Mouse (Mus musculus) spleen, adult 2 months (tissue): ENCODE data around the gene Fhit. TPM values are rescaled to one million over a fixed set of nuclear protein-coding genes. Genes with fewer than 3 reads are reported as not detected.

ENCODE experiments used
- DNase-seq, 2 experiments: peaks; one replicate each; pipeline versions ENCODE4 v3.0.0 to v3.0.0-alpha.2; 2012 to 2021; ENCODE audit warnings: low spot score in 2 of 2, low read depth in 1 of 2
- H3K27ac ChIP-seq: fragments of 200-500 bp; 2 replicates; pipeline ENCODE4 v1.5.1; 2012; ENCODE audit warnings: low read length, inconsistent platforms; ENCODE audit not compliant: insufficient read depth
- H3K27me3 ChIP-seq: fragments of 200-500 bp; 2 replicates; pipeline ENCODE4 v1.6.1; 2012; ENCODE audit warnings: mild to moderate bottlenecking, moderate library complexity, low read length, inconsistent platforms; ENCODE audit not compliant: control insufficient read depth, insufficient read depth
- H3K36me3 ChIP-seq: fragments of 200-500 bp; 2 replicates; pipeline ENCODE4 v1.6.1; 2012; ENCODE audit warnings: mild to moderate bottlenecking, low read length, inconsistent platforms; ENCODE audit not compliant: control insufficient read depth, insufficient read depth
- H3K4me1 ChIP-seq: fragments of 200-500 bp; 2 replicates; pipeline ENCODE4 v1.6.1; 2011; ENCODE audit warnings: inconsistent platforms; ENCODE audit not compliant: control insufficient read depth, insufficient read depth, insufficient read length
- H3K4me3 ChIP-seq: fragments of 200-500 bp; 2 replicates; pipeline ENCODE4 v1.5.1; 2011; ENCODE audit warnings: mild to moderate bottlenecking, inconsistent platforms; ENCODE audit not compliant: insufficient read depth, insufficient read length; ENCODE audit errors: extremely low read depth
- CTCF ChIP-seq: fragments of 200-500 bp; IDR thresholded peaks from 2 replicates; pipeline ENCODE4 v1.5.1; 2011; ENCODE audit warnings: mild to moderate bottlenecking, inconsistent platforms; ENCODE audit not compliant: insufficient read depth, insufficient read length, insufficient replicate concordance; ENCODE audit errors: extremely low read depth
- POLR2A ChIP-seq: fragments of 200-500 bp; IDR thresholded peaks from 2 replicates; pipeline ENCODE4 v1.6.1; 2011; ENCODE audit warnings: low read depth, low read length, inconsistent platforms
- WGBS: fragments of 180-500 bp; shearing (Covaris S2); methylation state at CpG from one replicate; pipeline ENCODE4 v1.1.7; 2018; 5-methylcytosine and 5-hydroxymethylcytosine counted together
- polyA plus RNA-seq: library from polyadenylated mRNA; depleted of rRNA; stranded (reverse); fragments of >200 nt; gene quantifications from 2 replicates; pipeline ENCODE4 v1.2.3, GENCODE M21; 2012

Fhit gene
- polyA plus RNA-seq, 1 experiment = 2.0 TPM

- no peaks in the 10 kb centered on the region for H3K36me3 ChIP-seq
- no peak overlapping the region for H3K27ac ChIP-seq
- DNase-seq = no peak
- H3K4me1 ChIP-seq = peaks cover 3% of the 10 kb centered on the region; the same call in 1 of the 2 replicates
- no peaks in the 10 kb centered on the region for H3K27me3 ChIP-seq
- 21% methylated on average over 2 of the region's 2 CpGs for WGBS
- H3K4me3 ChIP-seq = no peak overlapping the region
- TF ChIP-seq CTCF = no peak
- TF ChIP-seq POLR2A = no peak
These were observed 635.0 kb downstream of the Fhit start for GRCm38 (mm10) chr14:10526800-10527199.

GRCm38 (mm10) chr14:10525786-10526185 lies 636.0 kb downstream of the Fhit start:
- Histone ChIP-seq H3K4me3 (no peak overlapping the region), H3K27ac (no peak overlapping the region), H3K27me3 (no peaks in the 10 kb centered on the region), H3K4me1 (peaks cover 3% of the 10 kb centered on the region; the same call in 1 of the 2 replicates), H3K36me3 (no peaks in the 10 kb centered on the region)
- TF ChIP-seq CTCF (no peak), POLR2A (no peak)
- 85% methylated on average over 4 of the region's 4 CpGs for WGBS
- DNase-seq = no peak

GRCm38 (mm10) chr14:10514026-10514425 lies 647.8 kb downstream of the Fhit start:
- TF ChIP-seq CTCF (no peak), POLR2A (no peak)
- Histone ChIP-seq H3K4me3 (no peak overlapping the region), H3K27ac (no peak overlapping the region), H3K27me3 (no peaks in the 10 kb centered on the region), H3K4me1 (no peaks in the 10 kb centered on the region), H3K36me3 (no peaks in the 10 kb centered on the region)
- no peak for DNase-seq

- Histone ChIP-seq H3K4me1 (no peaks in the 10 kb centered on the region), H3K27ac (no peak overlapping the region), H3K27me3 (no peaks in the 10 kb centered on the region), H3K36me3 (no peaks in the 10 kb centered on the region), H3K4me3 (no peak overlapping the region)
- TF ChIP-seq POLR2A (no peak), CTCF (no peak)
- DNase-seq = no peak
These were observed 652.6 kb downstream of the Fhit start for GRCm38 (mm10) chr14:10509252-10509651.

GRCm38 (mm10) chr14:10507560-10507959 lies 654.3 kb downstream of the Fhit start:
- Histone ChIP-seq H3K36me3 (no peaks in the 10 kb centered on the region), H3K4me1 (no peaks in the 10 kb centered on the region), H3K27ac (no peak overlapping the region), H3K27me3 (no peaks in the 10 kb centered on the region), H3K4me3 (no peak overlapping the region)
- 81% methylated on average over 1 of the region's 1 CpGs for WGBS
- no peak for TF ChIP-seq CTCF
- no peak for TF ChIP-seq POLR2A
- DNase-seq = no peak

DNA sequence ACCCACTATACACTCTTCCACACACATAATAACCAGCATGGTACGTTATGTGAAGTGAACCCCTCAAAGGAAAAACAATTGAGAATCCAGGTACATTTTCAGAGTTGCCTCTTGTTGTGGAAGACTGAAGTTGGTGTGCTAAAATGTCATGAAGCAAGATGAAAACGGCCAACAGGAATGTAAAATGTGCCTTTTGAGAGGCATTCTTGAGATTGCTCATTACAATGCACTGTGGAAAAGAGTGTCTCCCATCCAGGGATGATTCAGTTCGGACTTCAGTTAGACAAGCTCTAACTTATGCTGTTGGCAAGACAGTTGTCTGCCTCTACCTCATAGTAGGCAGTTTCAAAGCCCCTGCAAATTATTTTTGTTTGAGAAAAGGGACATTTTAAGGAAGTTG lies 676.0 kb downstream of the Fhit start:
- 87% methylated on average over 3 of the region's 3 CpGs for WGBS
- Histone ChIP-seq H3K27ac (no peak overlapping the region), H3K4me3 (no peak overlapping the region), H3K27me3 (no peaks in the 10 kb centered on the region), H3K4me1 (no peaks in the 10 kb centered on the region), H3K36me3 (no peaks in the 10 kb centered on the region)
- TF ChIP-seq CTCF (no peak), POLR2A (no peak)
- no peak for DNase-seq

DNA sequence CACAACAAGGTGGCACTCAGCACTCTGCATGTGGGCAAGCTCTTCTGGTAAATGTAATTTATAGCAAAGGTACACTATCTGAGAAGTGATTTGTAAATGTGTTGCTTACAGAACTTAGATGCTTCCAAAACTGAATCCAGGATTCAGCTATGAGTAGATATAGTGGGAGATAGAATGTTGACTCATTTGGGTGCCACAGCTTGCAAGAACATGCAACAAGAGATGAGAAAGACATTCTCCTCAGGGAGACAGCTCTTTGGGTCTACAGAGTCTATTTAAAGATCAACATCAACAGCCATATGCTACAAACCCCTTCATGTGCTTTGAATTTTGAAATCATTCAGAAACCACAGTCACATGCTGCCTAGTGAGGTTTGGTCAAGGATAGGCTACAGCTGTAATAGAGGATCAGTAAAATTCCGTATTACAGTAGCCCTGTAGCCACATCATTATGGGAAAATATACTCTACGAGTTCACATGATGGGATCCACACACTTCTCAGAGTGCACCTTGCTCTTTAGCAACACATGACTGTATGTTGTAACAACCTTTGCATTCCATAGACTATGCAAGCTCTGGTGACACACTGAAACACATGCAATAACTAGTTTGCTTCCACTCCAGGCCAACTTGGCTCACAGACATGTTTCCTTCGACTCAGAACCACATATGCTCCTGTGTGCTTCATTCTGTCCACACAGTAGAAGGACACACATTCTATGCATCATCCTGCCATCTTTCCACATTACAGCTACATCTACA lies 678.8 kb downstream of the Fhit start:
- Histone ChIP-seq H3K27ac (no peak overlapping the region), H3K4me3 (no peak overlapping the region), H3K36me3 (no peaks in the 10 kb centered on the region), H3K4me1 (no peaks in the 10 kb centered on the region), H3K27me3 (no peaks in the 10 kb centered on the region)
- WGBS = 84% methylated on average over 3 of the region's 3 CpGs
- TF ChIP-seq CTCF (no peak), POLR2A (no peak)
- DNase-seq = no peak
